Mouse (Mus musculus) heart, embryonic 11.5 days (tissue): Measurements from ENCODE around the gene Eif3l. TPM values are rescaled to one million over a fixed set of nuclear protein-coding genes. Genes with fewer than 3 reads are reported as not detected.

Source experiments
- ATAC-seq: fragments of 200-750 bp; cut with Nextera tagmentation; replicated peaks from 2 replicates; pipeline ENCODE4 v1.8.0; 2017; ENCODE audit warnings: moderate library complexity; ENCODE audit not compliant: insufficient number of reproducible peaks, low FRiP score, low TSS enrichment
- H3K27ac ChIP-seq: fragments of 300-500 bp; sonication (generic); 2 replicates; pipeline ENCODE4 v1.5.1; 2014; ENCODE audit warnings: mild to moderate bottlenecking, low read depth, low read length
- H3K27me3 ChIP-seq: fragments of 300-500 bp; sonication (generic); 2 replicates; pipeline ENCODE4 v1.6.1; 2014; ENCODE audit warnings: mild to moderate bottlenecking, low read length, mixed read lengths; ENCODE audit not compliant: control insufficient read depth, insufficient read depth
- H3K36me3 ChIP-seq: fragments of 300-500 bp; sonication (generic); 2 replicates; pipeline ENCODE4 v1.6.1; 2014; ENCODE audit warnings: mild to moderate bottlenecking, low read length, moderate library complexity, mixed read lengths; ENCODE audit not compliant: control insufficient read depth, insufficient read depth
- H3K4me1 ChIP-seq: fragments of 300-500 bp; sonication (generic); 2 replicates; pipeline ENCODE4 v1.6.1; 2014; ENCODE audit warnings: low read length; ENCODE audit not compliant: control insufficient read depth, insufficient read depth
- H3K4me2 ChIP-seq: fragments of 300-500 bp; sonication (generic); 2 replicates; pipeline ENCODE4 v1.6.1; 2014; ENCODE audit warnings: mild to moderate bottlenecking, moderate library complexity
- H3K4me3 ChIP-seq: fragments of 300-500 bp; sonication (generic); 2 replicates; pipeline ENCODE4 v1.5.1; 2014; ENCODE audit warnings: low read depth, low read length
- H3K9ac ChIP-seq: fragments of 300-500 bp; sonication (generic); 2 replicates; pipeline ENCODE4 v1.6.1; 2014; ENCODE audit warnings: mild to moderate bottlenecking, low read depth, low read length, moderate library complexity
- H3K9me3 ChIP-seq: fragments of 300-500 bp; sonication (generic); replicated peaks from 2 replicates; pipeline ENCODE4 v1.6.1; 2016; ENCODE audit warnings: low read length; ENCODE audit not compliant: control insufficient read depth
- WGBS: fragments of 180-500 bp; shearing (Covaris S2); extraction: QIAGEN DNeasy Blood & Tissue Kit; methylation state at CpG from one replicate; pipeline ENCODE4 v1.1.7; 2014; ENCODE audit not compliant: insufficient replicate concordance; 5-methylcytosine and 5-hydroxymethylcytosine counted together
- polyA plus RNA-seq: library from polyadenylated mRNA; unstranded; fragments of >200 nt; fragmentation: Nextera tagmentation; extraction: Ambion mirVana; gene quantifications from 2 replicates; pipeline ENCODE4 v1.2.1, GENCODE M21; 2014

The Eif3l gene
- polyA plus RNA-seq, 1 experiment from 2014 or later, result 166 TPM

DNA sequence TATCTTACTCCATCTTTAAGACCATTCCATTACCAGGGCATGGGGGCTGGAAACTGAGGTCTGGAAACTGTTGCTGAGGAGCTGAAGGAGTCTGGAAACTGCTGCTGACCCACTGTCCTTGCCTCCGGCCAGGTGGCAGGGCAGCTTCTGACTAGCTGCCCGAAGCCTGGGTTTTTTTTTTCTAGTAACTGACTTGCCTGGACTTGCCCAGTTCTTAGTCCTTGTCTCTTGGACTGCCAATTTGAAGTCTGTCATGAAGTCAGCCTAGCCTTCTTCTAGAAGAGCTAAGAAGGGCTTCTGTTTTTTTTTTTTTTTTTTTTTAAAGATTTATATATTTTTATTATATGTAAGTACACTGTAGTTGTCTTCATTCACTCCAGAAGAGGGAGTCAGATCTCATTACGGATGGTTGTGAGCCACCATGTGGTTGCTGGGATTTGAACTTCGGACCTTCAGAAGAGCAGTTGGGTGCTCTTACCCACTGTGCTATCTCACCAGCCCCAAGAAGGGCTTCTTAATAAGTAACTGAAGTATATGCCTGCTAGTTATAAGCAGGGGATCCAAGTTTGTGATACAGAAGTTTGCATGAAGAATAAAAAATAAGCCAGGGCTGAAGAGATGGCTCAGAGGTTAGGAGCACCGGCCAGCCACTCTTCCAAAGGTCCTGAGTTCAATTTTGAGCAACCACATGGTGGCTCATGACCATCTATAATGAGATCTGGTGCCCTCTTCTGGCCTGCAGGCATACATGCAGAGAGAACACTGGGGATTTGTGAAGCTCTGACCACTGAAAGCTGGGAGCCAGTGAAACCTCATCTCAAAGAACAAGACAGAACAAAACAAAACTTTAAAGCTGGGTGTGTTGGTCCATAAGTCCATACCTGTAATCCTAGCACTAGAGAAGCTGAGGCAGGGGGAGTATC is 3.6 kb upstream of the Eif3l start:
- Histone ChIP-seq H3K4me1 (peaks cover 14% of the 10 kb centered on the region), H3K27ac (no peak overlapping the region), H3K9me3 (no peaks in the 10 kb centered on the region), H3K4me3 (no peak overlapping the region; the same call in 1 of the 2 replicates), H3K9ac (no peak overlapping the region), H3K27me3 (no peaks in the 10 kb centered on the region), H3K36me3 (no peaks in the 10 kb centered on the region; the same call in 1 of the 2 replicates), H3K4me2 (no peak overlapping the region)
- WGBS, result 65% methylated on average over 5 of the region's 5 CpGs
- no peak for ATAC-seq

GRCm38 (mm10) chr15:79073752-79074151 is 1.2 kb upstream of the Eif3l start:
- Histone ChIP-seq H3K27ac (no peak overlapping the region), H3K9ac (no peak overlapping the region), H3K4me1 (peaks cover 11% of the 10 kb centered on the region), H3K27me3 (no peaks in the 10 kb centered on the region), H3K4me3 (no peak overlapping the region; the same call in 1 of the 2 replicates), H3K36me3 (peaks cover 16% of the 10 kb centered on the region), H3K9me3 (no peaks in the 10 kb centered on the region), H3K4me2 (no peak overlapping the region)
- no peak for ATAC-seq

DNA sequence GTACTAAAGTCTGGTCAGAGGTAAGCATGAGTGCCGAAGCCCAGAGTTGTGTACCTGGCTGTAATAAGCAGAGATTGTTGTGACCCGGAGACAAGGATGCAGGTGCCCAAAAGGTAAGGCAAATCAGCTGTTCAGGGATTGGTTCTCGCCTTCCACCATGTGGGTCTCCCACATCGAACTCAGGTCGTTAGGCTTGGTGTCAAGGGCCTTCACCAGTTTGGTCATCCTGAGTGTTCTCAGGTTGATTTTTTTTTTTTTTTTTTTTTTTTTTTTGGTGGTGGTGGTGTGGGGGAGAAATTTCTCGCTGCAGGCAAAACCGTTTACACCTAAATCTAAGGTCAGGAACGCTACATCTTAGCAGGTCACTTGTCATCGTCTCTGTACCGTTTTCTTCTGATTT is 533 bp upstream of the Eif3l start:
- Histone ChIP-seq H3K4me3 (peak overlapping the region; percentile 98), H3K9ac (peak overlapping the region; percentile 85), H3K36me3 (peaks cover 20% of the 10 kb centered on the region), H3K27ac (peak overlapping the region; percentile 73), H3K4me1 (peaks cover 11% of the 10 kb centered on the region), H3K27me3 (no peaks in the 10 kb centered on the region), H3K9me3 (no peaks in the 10 kb centered on the region), H3K4me2 (peak overlapping the region; percentile 90)
- no peak for ATAC-seq
- 33% methylated on average over 10 of the region's 10 CpGs for WGBS

GRCm38 (mm10) chr15:79075658-79076365 is 833 bp downstream of the Eif3l start:
- Histone ChIP-seq H3K4me2 (peak overlapping the region; percentile 90), H3K27ac (peak overlapping the region; percentile 73; the same call in 1 of the 2 replicates), H3K36me3 (peaks cover 28% of the 10 kb centered on the region), H3K4me1 (peaks cover 11% of the 10 kb centered on the region), H3K4me3 (peak overlapping the region; percentile 98), H3K27me3 (no peaks in the 10 kb centered on the region), H3K9me3 (no peaks in the 10 kb centered on the region), H3K9ac (peak overlapping the region; percentile 85)
- 37% methylated on average over 15 of the region's 15 CpGs for WGBS
- ATAC-seq, result no peak

GRCm38 (mm10) chr15:79079567-79079966 is 4.6 kb downstream of the Eif3l start:
- Histone ChIP-seq H3K9ac (no peak overlapping the region), H3K4me3 (no peak overlapping the region), H3K9me3 (no peaks in the 10 kb centered on the region), H3K36me3 (peaks cover 61% of the 10 kb centered on the region), H3K4me1 (peaks cover 6% of the 10 kb centered on the region), H3K27ac (no peak overlapping the region), H3K4me2 (no peak overlapping the region), H3K27me3 (no peaks in the 10 kb centered on the region)
- no peak for ATAC-seq
- WGBS, result 94% methylated on average over 7 of the region's 7 CpGs

- Histone ChIP-seq H3K27ac (no peak overlapping the region), H3K4me2 (no peak overlapping the region), H3K27me3 (no peaks in the 10 kb centered on the region), H3K36me3 (peaks cover 34% of the 10 kb centered on the region), H3K9ac (no peak overlapping the region), H3K9me3 (no peaks in the 10 kb centered on the region), H3K4me1 (peaks cover 14% of the 10 kb centered on the region), H3K4me3 (no peak overlapping the region)
- WGBS, result 87% methylated on average over 6 of the region's 6 CpGs
- no peak for ATAC-seq
These were observed 17.3 kb downstream of the Eif3l start for GRCm38 (mm10) chr15:79092284-79092683.

DNA sequence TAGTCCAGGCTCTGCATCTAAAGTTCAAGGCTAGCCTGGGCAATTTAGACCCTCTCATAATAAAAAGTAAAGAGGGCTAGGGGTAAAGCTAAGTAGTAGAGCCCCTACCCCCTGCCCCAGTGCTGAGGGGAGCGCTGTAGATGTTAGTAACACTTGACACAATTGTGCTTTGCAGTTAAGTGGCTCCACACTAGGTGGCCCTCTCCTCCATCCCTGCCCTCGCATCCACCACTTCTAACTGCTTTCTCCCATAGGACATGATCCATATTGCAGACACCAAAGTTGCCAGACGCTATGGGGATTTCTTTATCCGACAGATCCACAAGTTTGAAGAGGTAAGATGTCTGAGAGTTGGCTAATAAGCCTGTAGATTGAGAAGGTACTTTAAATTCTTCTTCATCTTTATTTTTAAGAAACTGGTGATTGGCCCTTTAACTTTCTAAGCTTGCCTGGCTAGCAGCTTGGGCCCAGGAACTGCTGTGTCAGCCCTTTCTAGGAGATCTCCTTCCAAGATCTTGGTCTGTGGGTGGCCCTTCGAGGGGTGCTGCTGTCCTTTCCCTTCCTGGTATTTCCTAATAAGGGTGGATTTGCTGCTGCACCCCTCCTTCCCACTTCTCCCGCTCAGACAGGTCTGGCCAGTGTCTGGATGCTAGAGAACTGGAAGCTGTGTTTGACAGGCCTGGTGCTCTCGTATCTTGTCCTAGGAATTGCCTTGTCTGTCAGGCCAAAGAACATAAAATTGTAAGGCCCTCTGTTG is 18.3 kb downstream of the Eif3l start:
- H3K36me3 ChIP-seq, result peaks cover 32% of the 10 kb centered on the region
- 61% methylated on average over 7 of the region's 7 CpGs for WGBS
- no peaks in the 10 kb centered on the region for H3K27me3 ChIP-seq
- H3K4me3 ChIP-seq, result no peak overlapping the region
- peaks cover 24% of the 10 kb centered on the region for H3K4me1 ChIP-seq
- 0 out of 2 replicates have a peak overlapping the region, but pooled peaks have one; percentile 46 for H3K9ac ChIP-seq
- H3K27ac ChIP-seq, result no peak overlapping the region
- no peak for ATAC-seq
- H3K4me2 ChIP-seq, result no peak overlapping the region
- no peaks in the 10 kb centered on the region for H3K9me3 ChIP-seq

DNA sequence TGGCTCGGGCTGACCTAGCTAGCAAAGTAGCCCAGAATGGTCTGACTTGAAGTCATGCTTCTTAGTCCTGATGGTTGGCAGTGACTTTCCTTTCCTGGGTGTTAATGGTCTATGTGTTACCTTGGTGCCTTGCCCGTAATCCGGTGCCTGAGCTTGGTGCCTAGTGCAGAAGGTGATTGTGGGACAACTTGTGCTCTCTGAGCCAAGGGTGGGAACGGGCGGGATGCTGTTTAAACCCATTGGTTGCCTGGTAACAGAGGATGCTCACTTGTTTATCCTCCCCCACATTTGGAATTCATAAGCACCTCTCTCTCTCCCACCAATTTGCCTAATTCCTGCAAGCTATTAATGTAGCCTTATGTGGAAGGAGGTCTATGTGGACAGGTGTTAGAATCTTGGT is 20.5 kb downstream of the Eif3l start:
- ATAC-seq, result no peak
- H3K4me2 ChIP-seq, result no peak overlapping the region
- H3K9me3 ChIP-seq, result no peaks in the 10 kb centered on the region
- H3K27me3 ChIP-seq, result no peaks in the 10 kb centered on the region
- no peak overlapping the region for H3K9ac ChIP-seq
- H3K36me3 ChIP-seq, result peaks cover 20% of the 10 kb centered on the region
- no peak overlapping the region for H3K4me3 ChIP-seq
- 85% methylated on average over 5 of the region's 5 CpGs for WGBS
- H3K4me1 ChIP-seq, result peaks cover 44% of the 10 kb centered on the region
- H3K27ac ChIP-seq, result no peak overlapping the region
